Comparison of ENCODE assay signal across 13 mouse cellular contexts in genomic region chr4:154409237-154409721, GRCm38 (mm10).
DNase-seq lines count a peak whose midpoint lies in the region; ATAC-seq lines count a peak whose summit lies in the region.
"Had no signal": no experiment of that assay in that cellular context is flagged by ENCODE, and none has a peak within 500 bp of the region (broad histone marks: within the 10 kb centered on the region; RNA-seq: fewer than 3 reads in every experiment).

No protein-coding gene starts in this region.

- H3K9ac ChIP-seq in hindbrain, embryonic 11.5 days (ENCODE audit: low read depth, low read length) = no peak overlapping the region
- no peak overlapping the region for H3K9ac ChIP-seq in hindbrain, embryonic 16.5 days (ENCODE audit: low read depth, low read length)
- H3K9ac ChIP-seq: kidney, embryonic 15.5 days; neural tube, embryonic 12.5 days had no signal

- H3K36me3 ChIP-seq in hindbrain, embryonic 10.5 days = no peaks in the 10 kb centered on the region
- no peaks in the 10 kb centered on the region for H3K36me3 ChIP-seq in hindbrain, embryonic 11.5 days (ENCODE audit: control insufficient read depth, insufficient read depth, low read length)
- H3K36me3 ChIP-seq in hindbrain, embryonic 16.5 days (ENCODE audit: control insufficient read depth, insufficient read depth, low read length) = no peaks in the 10 kb centered on the region
- H3K36me3 ChIP-seq: kidney, embryonic 15.5 days; neural tube, embryonic 12.5 days had no signal

- no peaks in the 10 kb centered on the region for H3K9me3 ChIP-seq in hindbrain, embryonic 10.5 days
- no peaks in the 10 kb centered on the region for H3K9me3 ChIP-seq in hindbrain, embryonic 11.5 days (ENCODE audit: control insufficient read depth, low read length)
- no peaks in the 10 kb centered on the region for H3K9me3 ChIP-seq in hindbrain, embryonic 16.5 days (ENCODE audit: control insufficient read depth, low read length)
- H3K9me3 ChIP-seq: kidney, embryonic 15.5 days; neural tube, embryonic 12.5 days had no signal

- no peak for ATAC-seq in hindbrain, embryonic 11.5 days (ENCODE audit: low FRiP score)
- no peak for ATAC-seq in hindbrain, embryonic 16.5 days
- no peak for ATAC-seq in inflammation-experienced regulatory T-cells, adult 6 months

- H3K4me2 ChIP-seq in hindbrain, embryonic 11.5 days (replicated peaks; ENCODE audit: low read depth, low read length) = no peak overlapping the region
- peak overlapping the region; percentile 28; the same call in 1 of the 2 replicates for H3K4me2 ChIP-seq in hindbrain, embryonic 16.5 days (ENCODE audit: low read length)
- H3K4me2 ChIP-seq: kidney, embryonic 15.5 days; neural tube, embryonic 12.5 days had no signal

- H3K4me3 ChIP-seq in hindbrain, embryonic 10.5 days = no peak overlapping the region
- H3K4me3 ChIP-seq in hindbrain, embryonic 11.5 days (ENCODE audit: low read depth, low read length) = no peak overlapping the region
- no peak overlapping the region for H3K4me3 ChIP-seq in hindbrain, embryonic 16.5 days (ENCODE audit: low read length)
- H3K4me3 ChIP-seq: kidney, embryonic 15.5 days; neural tube, embryonic 12.5 days had no signal

- H3K4me1 ChIP-seq in hindbrain, embryonic 10.5 days (replicated peaks) = peaks cover 81% of the 10 kb centered on the region
- H3K4me1 ChIP-seq in hindbrain, embryonic 11.5 days (replicated peaks; ENCODE audit: control insufficient read depth, insufficient read depth, low read length) = peaks cover 5% of the 10 kb centered on the region
- peaks cover 9% of the 10 kb centered on the region; the same call in 1 of the 2 replicates for H3K4me1 ChIP-seq in hindbrain, embryonic 16.5 days (ENCODE audit: control insufficient read depth, insufficient read depth, low read depth, low read length)

- peaks cover 75% of the 10 kb centered on the region for H3K27me3 ChIP-seq in hindbrain, embryonic 10.5 days (ENCODE audit: insufficient read depth, poor library complexity, severe bottlenecking)
- peaks cover 8% of the 10 kb centered on the region for H3K27me3 ChIP-seq in hindbrain, embryonic 11.5 days (ENCODE audit: control insufficient read depth, insufficient read depth, low read length)
- peaks cover 15% of the 10 kb centered on the region for H3K27me3 ChIP-seq in hindbrain, embryonic 16.5 days (replicated peaks; ENCODE audit: control insufficient read depth, insufficient read depth, low read length)

- no peak for DNase-seq in hindbrain, embryonic 10.5 days (ENCODE audit: low spot score)
- DNase-seq in hindbrain, embryonic 11.5 days (ENCODE audit: low spot score) = no peak
- DNase-seq in right cerebral cortex, postnatal 25 days = peak; percentile 3
- DNase-seq in right cerebral cortex, postnatal 14 days = no peak
- DNase-seq in gastrocnemius, postnatal 25 days = no peak
- no peak for DNase-seq in embryo, embryonic 10 days (ENCODE audit: low spot score)
- DNase-seq: cerebellum, adult 11 months; heart, adult 11 months; lung, adult 2 months had no signal

- peak overlapping the region; percentile 41; the same call in 1 of the 2 replicates for H3K27ac ChIP-seq in hindbrain, embryonic 10.5 days
- no peak overlapping the region for H3K27ac ChIP-seq in hindbrain, embryonic 11.5 days (ENCODE audit: low read depth, low read length)
- no peak overlapping the region for H3K27ac ChIP-seq in hindbrain, embryonic 16.5 days (ENCODE audit: low read depth, low read length)
- H3K27ac ChIP-seq: neural tube, embryonic 12.5 days had no signal

- WGBS in hindbrain, embryonic 10.5 days = 64% methylated on average over 19 of the region's 19 CpGs
- WGBS in hindbrain, embryonic 11.5 days = 61% methylated on average over 19 of the region's 19 CpGs
- WGBS in hindbrain, embryonic 16.5 days = 34% methylated on average over 19 of the region's 19 CpGs
